Mouse (Mus musculus) limb, embryonic 13.5 days (tissue): ENCODE measurements around the gene Tmbim4. TPM values are rescaled to one million over a fixed set of nuclear protein-coding genes. Genes with fewer than 3 reads are reported as not detected.

Experiments
- ATAC-seq: fragments of 200-750 bp; cut with Nextera tagmentation; 2 replicates; pipeline ENCODE4 v1.8.0; 2017; ENCODE audit warnings: low read depth, moderate number of reproducible peaks, moderate TSS enrichment; ENCODE audit not compliant: low FRiP score
- H3K27ac ChIP-seq: fragments of 300-500 bp; sonication (generic); 2 replicates; pipeline ENCODE4 v1.5.1; 2015; ENCODE audit warnings: inconsistent platforms, mild to moderate bottlenecking, moderate library complexity
- H3K27me3 ChIP-seq: fragments of 300-500 bp; sonication (generic); 2 replicates; pipeline ENCODE4 v1.6.1; 2015; ENCODE audit warnings: mild to moderate bottlenecking, inconsistent platforms
- H3K36me3 ChIP-seq: fragments of 300-500 bp; sonication (generic); 2 replicates; pipeline ENCODE4 v1.6.1; 2015; ENCODE audit warnings: inconsistent platforms, mild to moderate bottlenecking, moderate library complexity
- H3K4me1 ChIP-seq: fragments of 300-500 bp; sonication (generic); 2 replicates; pipeline ENCODE4 v1.6.1; 2015; ENCODE audit warnings: inconsistent platforms
- H3K4me2 ChIP-seq: fragments of 300-500 bp; sonication (generic); replicated peaks from 2 replicates; pipeline ENCODE4 v1.6.1; 2015; ENCODE audit warnings: inconsistent platforms, mild to moderate bottlenecking, moderate library complexity
- H3K4me3 ChIP-seq: fragments of 300-500 bp; sonication (generic); 2 replicates; pipeline ENCODE4 v1.5.1; 2015; ENCODE audit warnings: moderate library complexity, mild to moderate bottlenecking, inconsistent platforms
- H3K9ac ChIP-seq: fragments of 300-500 bp; sonication (generic); 2 replicates; pipeline ENCODE4 v1.6.1; 2015; ENCODE audit warnings: mild to moderate bottlenecking, inconsistent platforms
- H3K9me3 ChIP-seq: fragments of 300-500 bp; sonication (generic); 2 replicates; pipeline ENCODE4 v1.6.1; 2016; ENCODE audit warnings: inconsistent platforms
- WGBS: fragments of 180-500 bp; shearing (Covaris S2); methylation state at CpG from one replicate; pipeline ENCODE4 v1.1.7; 2015; 5-methylcytosine and 5-hydroxymethylcytosine counted together
- polyA plus RNA-seq: library from polyadenylated mRNA; unstranded; fragments of >200 nt; fragmentation: Nextera tagmentation; extraction: Ambion mirVana; gene quantifications from 2 replicates; pipeline ENCODE4 v1.2.1, GENCODE M21; 2015

The Tmbim4 gene
- polyA plus RNA-seq, 1 experiment from 2014 or later = 91.7 TPM

DNA sequence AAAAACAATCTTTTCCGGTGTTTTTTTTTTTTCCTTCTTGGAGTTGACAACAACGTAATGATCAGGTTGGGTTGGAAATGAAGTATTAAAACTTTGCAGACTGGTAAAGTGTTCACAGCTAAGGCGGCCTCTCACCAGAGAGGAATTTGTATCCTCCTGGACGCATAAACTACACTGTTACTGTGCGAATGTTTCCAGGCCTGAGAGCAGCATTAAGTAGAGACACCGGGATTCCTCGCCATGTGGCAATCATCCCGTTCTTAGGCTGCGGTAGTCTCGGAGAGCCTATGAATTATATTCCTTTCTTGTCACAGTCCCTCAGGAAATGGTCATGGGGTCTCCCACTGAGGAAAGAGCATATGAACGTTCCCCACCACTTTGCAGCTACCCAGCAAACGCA, 66.4 kb downstream of the Tmbim4 start:
- H3K27ac ChIP-seq = no peak overlapping the region
- peaks cover 12% of the 10 kb centered on the region; the same call in 1 of the 2 replicates for H3K9me3 ChIP-seq
- no peak overlapping the region for H3K4me3 ChIP-seq
- 0 out of 2 replicates have a peak overlapping the region, but pooled peaks have one; percentile 19 for H3K4me2 ChIP-seq
- no peaks in the 10 kb centered on the region for H3K27me3 ChIP-seq
- H3K4me1 ChIP-seq = peaks cover 32% of the 10 kb centered on the region
- no peak overlapping the region for H3K9ac ChIP-seq
- 41% methylated on average over 12 of the region's 12 CpGs for WGBS
- no peak; the same call in 1 of the 2 replicates for ATAC-seq
- no peaks in the 10 kb centered on the region for H3K36me3 ChIP-seq

DNA sequence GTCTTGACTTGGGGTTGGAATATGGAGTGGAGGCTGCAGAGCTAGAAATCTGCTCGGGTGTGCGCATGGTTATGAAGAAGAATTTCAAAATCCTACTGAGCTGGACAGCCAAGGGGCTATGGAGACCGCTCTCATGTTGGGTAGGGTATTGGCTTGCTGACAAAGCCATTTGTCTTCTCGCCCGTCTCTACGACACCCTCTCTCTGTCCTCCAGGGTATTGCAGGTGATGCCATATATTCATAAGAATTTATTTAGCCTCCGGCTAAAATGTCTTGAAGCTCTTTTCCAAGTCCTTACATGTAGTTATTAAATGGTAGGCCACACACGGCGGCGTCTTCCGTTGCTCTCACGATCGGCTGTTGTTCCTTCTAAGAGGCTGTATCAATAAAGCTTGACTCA, 68.6 kb downstream of the Tmbim4 start:
- Histone ChIP-seq H3K9ac (no peak overlapping the region), H3K27ac (no peak overlapping the region), H3K4me2 (no peak overlapping the region), H3K9me3 (0 out of 2 replicates have a peak, but pooled peaks cover 3% of the 10 kb centered on the region), H3K36me3 (no peaks in the 10 kb centered on the region), H3K27me3 (no peaks in the 10 kb centered on the region), H3K4me1 (peaks cover 52% of the 10 kb centered on the region), H3K4me3 (no peak overlapping the region)
- WGBS = 95% methylated on average over 13 of the region's 13 CpGs
- ATAC-seq = no peak

GRCm38 (mm10) chr10:120270777-120271176, 69.4 kb downstream of the Tmbim4 start:
- H3K36me3 ChIP-seq = no peaks in the 10 kb centered on the region
- ATAC-seq = no peak
- WGBS = 78% methylated on average over 4 of the region's 4 CpGs
- H3K27ac ChIP-seq = 0 out of 2 replicates have a peak overlapping the region, but pooled peaks have one; percentile 87
- H3K9ac ChIP-seq = no peak overlapping the region
- no peaks in the 10 kb centered on the region for H3K27me3 ChIP-seq
- H3K9me3 ChIP-seq = 0 out of 2 replicates have a peak, but pooled peaks cover 3% of the 10 kb centered on the region
- H3K4me3 ChIP-seq = no peak overlapping the region
- no peak overlapping the region for H3K4me2 ChIP-seq
- H3K4me1 ChIP-seq = peaks cover 58% of the 10 kb centered on the region

GRCm38 (mm10) chr10:120271318-120271717, 69.9 kb downstream of the Tmbim4 start:
- Histone ChIP-seq H3K27me3 (no peaks in the 10 kb centered on the region), H3K9me3 (0 out of 2 replicates have a peak, but pooled peaks cover 3% of the 10 kb centered on the region), H3K4me3 (no peak overlapping the region), H3K9ac (no peak overlapping the region), H3K4me1 (peaks cover 63% of the 10 kb centered on the region), H3K36me3 (no peaks in the 10 kb centered on the region), H3K4me2 (peak overlapping the region; percentile 58), H3K27ac (peak overlapping the region; percentile 87; the same call in 1 of the 2 replicates)
- ATAC-seq = no peak
- 62% methylated on average over 6 of the region's 6 CpGs for WGBS

- 8% methylated on average over 10 of the region's 11 CpGs for WGBS
- H3K4me1 ChIP-seq = peaks cover 68% of the 10 kb centered on the region
- H3K9me3 ChIP-seq = no peaks in the 10 kb centered on the region
- peak overlapping the region; percentile 32; the same call in 1 of the 2 replicates for H3K9ac ChIP-seq
- H3K4me2 ChIP-seq = peak overlapping the region; percentile 58
- peak overlapping the region; percentile 87 for H3K27ac ChIP-seq
- peak overlapping the region; percentile 20 for H3K4me3 ChIP-seq
- ATAC-seq = no peak
- H3K27me3 ChIP-seq = no peaks in the 10 kb centered on the region
- H3K36me3 ChIP-seq = no peaks in the 10 kb centered on the region
These were observed 70.5 kb downstream of the Tmbim4 start for GRCm38 (mm10) chr10:120271879-120272269.

- ATAC-seq = peak; percentile 89
- H3K4me1 ChIP-seq = peaks cover 67% of the 10 kb centered on the region
- peak overlapping the region; percentile 32; the same call in 1 of the 2 replicates for H3K9ac ChIP-seq
- WGBS = 7% methylated on average over 19 of the region's 19 CpGs
- no peaks in the 10 kb centered on the region for H3K36me3 ChIP-seq
- H3K27ac ChIP-seq = peak overlapping the region; percentile 87
- H3K9me3 ChIP-seq = no peaks in the 10 kb centered on the region
- peak overlapping the region; percentile 58 for H3K4me2 ChIP-seq
- H3K4me3 ChIP-seq = peak overlapping the region; percentile 20
- no peaks in the 10 kb centered on the region for H3K27me3 ChIP-seq
These were observed 71.0 kb downstream of the Tmbim4 start for GRCm38 (mm10) chr10:120272270-120272883.

GRCm38 (mm10) chr10:120273335-120273734, 71.9 kb downstream of the Tmbim4 start:
- ATAC-seq = no peak
- Histone ChIP-seq H3K27ac (peak overlapping the region; percentile 87), H3K4me3 (no peak overlapping the region), H3K9ac (no peak overlapping the region), H3K4me1 (peaks cover 59% of the 10 kb centered on the region), H3K9me3 (no peaks in the 10 kb centered on the region), H3K27me3 (no peaks in the 10 kb centered on the region), H3K4me2 (peak overlapping the region; percentile 58), H3K36me3 (no peaks in the 10 kb centered on the region)
- 19% methylated on average over 7 of the region's 7 CpGs for WGBS

Other genes starting within 250 kb of the Tmbim4 start
- gene Helb, start 88.6 kb upstream of the Tmbim4 start, polyA plus RNA-seq = 9.1 and 9.2 TPM in 2 replicates
- gene Irak3, start 540 bp downstream of the Tmbim4 start, polyA plus RNA-seq = 1.6 and 1.8 TPM in 2 replicates
- gene Llph, start 25.5 kb downstream of the Tmbim4 start, polyA plus RNA-seq = 48.5 and 50.7 TPM in 2 replicates